Mouse (Mus musculus) left cerebral cortex, postnatal 14 days (tissue): Measurements from ENCODE around the gene Srpk2. TPM values are rescaled to one million over a fixed set of nuclear protein-coding genes. Genes with fewer than 3 reads are reported as not detected.
"Not testable (repeated sequence)": the region's sequence is repeated elsewhere in the genome, so short reads cannot be mapped to it uniquely, and the experiment has no call there.

ENCODE experiments used
- DNase-seq, 2 experiments: peaks; one replicate each; pipeline ENCODE4 v3.0.0; 2021 to 2022; ENCODE audit warnings: low spot score in 2 of 2, mixed read lengths in 1 of 2
- intact Hi-C: fragments of 180-260 bp; cut with DNase I; formaldehyde crosslinking; loops from one replicate; pipeline ENCODE4 v1.15.1; 2025
- total RNA-seq, 2 experiments: library from RNA; stranded (reverse); gene quantifications; 2 replicates each; pipeline ENCODE4 v1.2.3; 2021

The Srpk2 gene
- total RNA-seq, 2 experiments from 2014 or later, result 182 to 186 TPM

DNA sequence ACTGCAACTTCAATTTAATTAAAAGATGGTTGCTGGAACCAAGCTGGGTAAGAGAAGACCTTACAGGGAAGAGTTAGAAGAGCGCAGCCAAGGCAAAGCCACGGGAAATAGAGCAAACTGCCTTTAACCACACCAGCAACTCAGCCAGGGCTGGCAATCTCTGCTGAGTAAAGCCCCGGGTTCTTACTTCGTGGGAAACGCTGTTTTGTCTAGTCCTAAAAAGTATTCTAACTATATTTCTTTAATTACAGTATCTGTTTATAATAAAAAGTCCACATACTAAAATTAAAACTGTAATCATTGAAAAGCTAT is 67.4 kb downstream of the Srpk2 start:
- intact Hi-C loops, result loop anchor here (5.0 kb wide), 1 partner anchor 55 kb away; no protein-coding TSS in a partner anchor
- peak in 1 of 2 experiments; percentile 59 for DNase-seq

DNA sequence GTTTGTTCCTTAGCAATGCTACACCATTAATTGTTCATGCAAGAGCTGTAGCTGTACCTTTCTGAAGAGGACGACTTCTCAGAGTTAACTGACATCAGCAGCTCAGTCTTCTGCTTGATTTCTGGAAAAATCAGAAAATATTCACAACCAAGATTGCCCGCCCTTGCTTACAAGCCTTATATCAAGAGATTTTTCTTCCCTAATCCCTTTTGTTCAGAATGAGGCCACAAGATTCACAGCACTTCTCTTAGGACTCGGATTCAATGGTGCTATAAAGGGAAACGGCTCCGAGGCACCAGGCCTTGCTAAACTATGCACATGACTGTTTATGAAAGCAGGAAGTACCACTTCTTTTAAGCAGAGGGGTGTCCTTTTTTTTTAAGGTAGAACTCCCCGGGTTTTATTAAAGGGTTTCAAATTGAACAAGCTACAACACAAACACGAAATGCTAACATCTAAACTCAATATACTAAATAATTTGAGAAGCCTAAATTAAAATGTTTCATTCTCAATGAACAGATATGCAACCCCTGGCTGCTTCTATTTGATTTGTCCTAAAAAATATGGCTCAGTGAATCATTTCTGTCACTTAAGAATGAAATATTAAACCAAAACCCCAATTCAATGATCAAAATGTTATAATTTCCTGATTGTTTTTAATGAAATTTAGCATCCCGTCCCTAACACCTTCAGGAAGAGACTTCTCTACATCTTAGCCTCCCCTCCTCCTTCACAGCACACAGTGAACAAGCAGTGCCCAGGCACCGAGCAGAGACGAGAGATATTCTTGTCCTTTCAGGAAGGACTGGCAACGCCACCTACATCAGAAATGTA is 67.9 kb downstream of the Srpk2 start:
- intact Hi-C loops, result loop anchor here (5.0 kb wide), 1 partner anchor 54 kb away; no protein-coding TSS in a partner anchor
- peak; percentile 76 to 83 for DNase-seq

DNA sequence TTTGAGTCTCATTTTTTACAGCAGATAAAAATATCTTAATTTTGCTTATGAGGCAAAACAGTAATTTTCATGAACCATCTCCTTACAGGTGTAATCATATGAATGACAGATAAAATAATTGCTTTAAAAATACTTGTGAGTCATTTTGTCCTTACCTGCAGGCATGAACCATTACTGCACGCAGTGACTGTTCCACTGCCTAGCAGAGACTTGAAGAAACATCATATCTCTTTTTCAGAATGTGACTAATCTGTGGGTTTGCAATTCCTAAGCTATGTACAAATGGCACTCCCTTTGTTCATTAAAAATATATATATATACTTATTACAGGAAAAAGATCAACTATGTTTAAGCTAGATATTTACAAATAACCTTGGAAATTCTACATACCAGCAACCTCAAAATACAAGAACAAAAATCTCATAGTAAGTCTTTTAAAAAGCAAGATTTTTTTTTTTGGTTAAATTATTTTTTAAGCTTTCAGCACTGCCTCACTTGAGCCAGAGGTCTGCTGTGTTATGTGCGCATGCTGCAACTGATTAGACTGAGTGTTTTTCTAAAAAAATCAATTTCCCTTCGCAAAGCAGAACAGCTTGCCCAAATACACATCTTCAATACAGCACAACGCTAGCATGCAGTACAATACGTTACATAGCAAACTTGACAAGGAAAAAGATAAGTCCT is 68.7 kb downstream of the Srpk2 start:
- intact Hi-C loops, result loop anchor here (5.0 kb wide), 1 partner anchor 53 kb away; no protein-coding TSS in a partner anchor
- DNase-seq, result no peak

DNA sequence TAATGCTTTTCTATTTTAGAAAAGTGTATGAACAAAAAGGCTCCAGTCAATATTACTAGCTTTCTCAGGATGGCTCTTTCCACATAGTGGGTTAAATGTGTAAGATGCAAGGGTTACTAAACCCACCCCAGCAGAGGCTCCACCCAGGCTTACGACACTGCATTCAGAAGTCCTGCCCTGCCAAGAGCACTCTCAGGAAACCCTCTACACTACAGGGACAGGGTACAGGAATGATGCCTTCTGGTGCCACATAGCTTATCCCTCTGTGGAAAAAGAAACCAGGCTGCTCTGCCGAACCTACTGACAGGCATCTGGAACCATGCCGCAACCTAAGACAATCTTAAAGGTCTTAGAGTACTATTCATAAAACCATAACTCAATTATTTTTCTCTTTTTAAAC is 71.6 kb downstream of the Srpk2 start:
- DNase-seq, result no peak
- intact Hi-C loops, result loop anchor here (5.0 kb wide), 1 partner anchor 36 kb away; no protein-coding TSS in a partner anchor

DNA sequence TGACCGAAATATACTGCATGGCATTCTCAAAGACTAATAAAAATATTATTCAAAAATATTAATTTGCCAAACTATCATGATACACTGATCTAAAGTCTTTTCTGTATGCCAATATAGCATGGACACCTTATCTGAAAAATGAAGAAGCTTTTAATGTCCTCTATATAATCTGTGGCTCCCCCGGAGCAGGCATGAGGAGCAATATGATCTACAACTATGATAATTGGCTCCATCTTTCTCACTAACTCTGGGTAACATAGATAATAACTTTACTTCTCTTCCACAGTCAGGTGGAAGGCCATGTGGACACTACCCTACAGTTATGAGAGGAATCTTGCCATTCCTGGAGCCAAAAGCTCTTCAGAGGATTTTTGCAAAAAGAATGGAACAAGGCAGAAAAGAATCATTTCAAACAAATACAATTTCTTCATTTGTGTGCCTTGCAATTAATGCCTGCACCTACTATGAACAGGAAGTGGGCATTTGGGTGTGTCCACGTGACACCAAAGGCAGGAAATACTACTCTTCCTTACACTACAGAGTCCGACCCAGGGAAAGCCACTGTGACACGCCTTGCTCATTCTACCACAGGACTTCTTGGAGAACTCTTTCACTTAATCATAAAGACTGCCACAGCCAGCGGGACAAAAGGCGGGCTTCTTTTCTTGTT is 80.2 kb downstream of the Srpk2 start:
- DNase-seq, result no peak
- intact Hi-C loops, result no loop called here

DNA sequence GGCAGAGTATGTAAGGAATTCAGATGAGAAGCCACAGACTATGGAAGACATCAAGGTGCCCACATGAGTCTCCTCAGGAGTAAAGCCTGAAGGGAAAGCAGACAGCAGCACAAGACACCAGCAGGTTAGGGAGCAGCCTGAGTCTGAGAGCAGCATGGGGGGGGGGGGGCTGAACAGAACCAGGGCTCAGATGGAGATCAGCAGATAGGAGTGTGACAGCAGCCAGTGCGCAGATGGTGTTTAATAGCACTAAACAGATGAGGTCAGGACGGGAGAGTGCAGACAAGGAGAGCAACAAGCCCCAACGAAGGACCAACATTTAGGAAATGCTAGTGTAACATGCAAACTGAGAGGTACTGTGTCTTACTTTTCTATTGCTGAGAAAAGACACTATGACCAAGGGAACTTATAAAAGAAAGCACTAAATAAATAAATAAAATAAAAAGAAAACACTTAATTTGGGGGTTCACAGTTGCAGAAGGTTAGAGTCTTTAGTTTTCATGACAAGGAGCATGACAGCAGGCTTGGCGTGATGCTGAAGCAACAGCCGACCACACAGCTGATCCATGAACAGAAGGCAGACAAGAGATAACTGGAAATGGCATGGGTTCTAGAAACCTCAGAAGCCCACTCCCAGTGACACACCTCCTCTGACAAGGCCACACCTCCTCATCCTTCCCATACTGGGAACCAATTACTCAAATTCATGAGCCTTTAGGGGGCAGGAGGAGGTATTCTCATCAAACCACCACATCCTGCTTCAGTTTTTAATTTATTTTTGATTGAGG is 84.5 kb downstream of the Srpk2 start:
- DNase-seq, result no peak
- intact Hi-C loops, result no loop called here

DNA sequence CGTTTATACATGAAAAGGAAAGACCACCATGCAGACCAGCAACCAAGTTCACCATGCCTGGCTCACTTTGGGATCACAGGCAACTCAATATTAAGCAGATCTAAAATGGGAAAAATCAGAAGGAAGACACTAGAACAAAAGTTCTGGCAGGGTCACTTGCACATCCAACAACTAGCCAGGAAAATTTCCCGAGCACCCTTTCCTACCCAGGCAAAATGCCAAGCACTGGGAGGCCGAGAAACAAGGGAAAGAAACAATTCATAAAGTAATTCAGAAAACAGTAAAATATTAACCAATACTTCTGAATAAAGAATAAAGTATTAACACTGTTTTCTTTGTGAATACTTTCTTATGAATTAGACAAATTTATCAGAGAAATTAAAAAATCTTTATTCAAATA is 85.2 kb downstream of the Srpk2 start:
- no peak for DNase-seq
- intact Hi-C loops, result no loop called here

DNA sequence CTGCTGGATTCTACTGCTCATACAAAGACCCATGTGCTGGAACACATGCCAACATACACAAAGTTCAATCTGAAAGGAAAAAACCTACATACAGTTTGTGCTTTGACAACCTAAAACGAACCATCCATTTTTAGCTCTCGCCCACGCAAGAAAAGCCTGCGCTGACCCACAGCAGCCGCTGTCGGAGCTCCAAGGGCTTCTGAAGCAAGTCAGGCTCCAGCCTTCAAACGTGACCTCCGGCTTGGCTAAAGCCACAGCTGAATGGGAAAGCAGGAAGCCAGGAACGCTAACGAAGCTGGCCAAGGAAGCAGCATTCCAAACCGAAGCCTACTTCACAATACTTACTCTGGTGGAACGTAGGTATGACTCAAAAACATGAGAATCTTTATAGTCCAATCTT is 85.9 kb downstream of the Srpk2 start:
- intact Hi-C loops, result no loop called here
- peak in 1 of 2 experiments; percentile 57 for DNase-seq

DNA sequence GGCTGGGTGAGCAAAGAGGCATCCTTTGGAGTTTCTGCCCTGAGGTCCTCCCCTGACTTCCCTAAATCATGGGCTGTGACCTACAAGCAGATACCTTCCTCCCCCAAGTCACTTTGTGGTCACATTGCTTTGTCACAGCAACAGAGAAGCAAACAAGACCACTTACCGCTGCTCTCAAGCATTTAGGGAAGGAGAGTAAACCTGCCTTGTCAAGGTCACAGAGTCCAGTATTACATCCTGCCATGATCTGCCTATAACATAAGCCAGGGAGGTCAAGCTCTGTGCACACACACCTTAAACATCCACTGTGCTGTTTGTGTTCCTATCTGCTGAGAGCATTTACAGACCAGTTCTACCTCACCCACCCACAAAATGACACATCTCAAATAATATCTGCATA is 86.4 kb downstream of the Srpk2 start:
- intact Hi-C loops, result no loop called here
- DNase-seq, result no peak

DNA sequence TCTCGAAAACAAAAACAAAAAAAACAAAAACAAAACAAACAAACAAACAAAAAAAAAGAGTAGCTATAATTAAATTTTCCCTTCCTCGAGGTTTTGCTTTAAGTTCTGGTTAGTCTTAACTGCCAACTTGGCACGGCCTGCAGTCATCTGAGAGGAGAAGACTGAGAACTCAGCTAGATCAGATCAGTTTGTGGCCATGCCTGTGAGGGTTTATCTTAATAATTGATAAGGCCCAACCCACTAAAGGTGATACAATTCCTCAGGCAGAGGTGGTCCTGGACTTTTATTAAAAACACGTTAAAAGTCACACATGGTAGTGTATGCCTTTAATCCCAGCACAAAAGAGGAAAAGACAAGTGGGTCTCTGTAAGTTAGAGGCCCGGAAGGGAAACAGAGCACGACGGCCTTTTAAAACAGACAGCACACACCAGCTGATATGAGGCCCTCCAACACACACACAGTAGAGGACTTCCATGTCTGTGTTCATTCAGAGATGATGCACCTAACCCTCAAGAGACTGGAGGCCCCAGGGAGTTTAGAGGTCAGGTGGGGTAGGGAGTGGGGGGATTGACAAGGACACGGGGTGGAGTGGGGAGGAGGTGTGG is 87.1 kb downstream of the Srpk2 start:
- no peak for DNase-seq
- intact Hi-C loops, result no loop called here

DNA sequence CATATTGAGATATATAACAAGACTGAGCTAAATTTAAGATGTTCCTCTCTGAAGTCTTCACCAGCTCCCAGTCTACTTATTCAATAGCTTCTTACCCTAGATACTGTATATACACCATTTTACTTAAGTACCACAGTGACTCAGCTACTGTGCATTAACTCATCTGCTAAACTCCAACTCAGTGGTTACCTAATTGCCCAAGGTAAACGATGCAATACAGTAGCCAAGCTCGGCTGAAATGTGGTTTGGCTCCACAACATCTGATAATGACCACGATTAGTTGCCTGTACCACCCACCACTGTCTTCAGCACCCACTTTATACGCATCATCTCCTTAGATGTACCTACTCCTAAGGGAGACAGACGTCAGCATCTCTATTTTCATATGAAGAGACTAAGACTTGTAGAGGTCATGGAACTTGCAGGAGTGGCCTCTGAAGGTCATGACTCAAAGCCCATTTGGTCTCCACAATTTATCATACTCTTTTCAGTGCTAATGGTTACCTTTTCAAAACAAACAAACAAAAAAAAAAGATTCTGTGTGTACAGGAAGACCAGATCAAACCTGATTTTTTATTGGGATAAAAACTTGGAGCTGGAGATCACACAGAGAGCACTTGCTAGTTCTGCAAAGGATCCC is 88.0 kb downstream of the Srpk2 start:
- intact Hi-C loops, result no loop called here

DNA sequence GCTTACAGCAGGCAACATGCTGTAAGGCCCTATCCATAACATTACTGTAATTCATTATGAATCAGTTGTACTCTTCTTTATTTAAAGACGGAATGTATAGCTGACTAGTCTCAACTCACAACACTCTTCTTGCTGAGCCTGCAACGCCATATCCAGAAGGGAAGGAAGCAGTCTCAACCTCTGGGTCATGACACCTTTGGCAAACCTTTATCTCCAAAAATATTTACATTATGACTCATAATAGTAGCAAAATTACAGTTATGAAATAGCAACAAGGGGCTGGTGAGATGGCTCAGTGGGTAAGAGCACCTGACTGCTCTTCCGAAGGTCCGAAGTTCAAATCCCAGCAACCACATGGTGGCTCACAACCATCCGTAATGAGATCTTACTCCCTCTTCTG is 94.1 kb downstream of the Srpk2 start:
- DNase-seq, intact Hi-C loops: not testable (repeated sequence)

More for the DNA sequence above, 88.0 kb downstream of the Srpk2 start:
- no peak for DNase-seq

DNA sequence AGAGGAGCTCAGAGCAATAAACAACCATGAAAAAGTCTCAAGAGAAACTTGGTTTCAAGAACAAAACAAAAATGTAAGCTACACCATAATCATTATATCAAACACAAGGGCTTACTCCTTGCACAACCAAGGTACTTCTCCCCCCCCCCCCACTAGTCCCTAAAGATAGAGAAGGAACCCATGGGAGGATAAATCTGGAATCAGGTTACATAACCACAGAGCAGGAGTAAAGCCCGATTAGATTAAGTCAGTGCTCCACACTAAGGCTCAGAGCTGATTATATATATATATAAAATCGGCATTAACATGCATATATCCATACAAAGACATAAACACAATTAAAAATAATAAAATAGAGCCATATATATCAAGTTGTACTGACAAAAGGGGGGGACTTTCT is 96.8 kb downstream of the Srpk2 start:
- DNase-seq, result no peak
- intact Hi-C loops, result no loop called here

DNA sequence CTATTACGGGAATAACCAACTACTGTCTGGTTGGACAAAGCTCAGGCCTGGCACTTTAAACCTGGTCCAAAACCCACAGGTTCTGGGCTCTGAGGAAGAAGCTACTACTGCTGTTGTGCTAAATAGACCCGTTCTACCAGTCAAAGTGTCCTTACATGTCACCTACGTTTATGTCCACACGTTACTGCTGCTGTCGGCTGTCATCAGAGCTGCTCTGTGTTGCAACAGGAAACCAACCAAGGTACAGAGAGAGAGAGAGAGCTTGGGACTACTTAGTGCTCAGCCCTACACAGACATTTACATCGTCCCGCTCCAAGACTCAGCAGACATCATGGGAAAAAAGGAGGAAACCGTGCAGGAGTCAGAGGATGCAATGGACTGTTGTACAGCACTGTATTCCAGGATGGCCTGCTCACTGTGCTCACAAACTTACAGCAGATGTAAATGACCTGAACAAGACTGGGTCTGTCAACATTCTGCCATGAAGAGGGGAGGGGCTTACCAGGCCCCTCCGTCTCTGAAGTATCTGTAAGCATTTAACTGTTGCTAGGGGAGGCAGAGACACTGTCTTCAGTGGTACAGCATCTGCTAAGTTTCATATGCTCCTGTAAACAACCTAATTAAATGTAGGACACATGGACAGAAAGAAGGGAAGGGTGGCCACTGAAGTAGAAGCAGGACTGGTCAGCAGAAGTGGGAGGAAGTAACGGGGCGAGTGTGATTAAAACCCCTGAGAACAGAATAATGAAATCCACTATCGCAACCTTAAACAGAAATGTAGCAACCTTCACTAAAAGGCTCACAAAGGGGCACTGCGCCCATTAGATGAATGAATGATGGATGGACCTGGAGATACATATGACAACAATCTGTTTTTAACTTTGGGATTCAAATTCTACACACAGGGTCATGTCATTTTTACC is 97.6 kb downstream of the Srpk2 start:
- intact Hi-C loops, result no loop called here
- DNase-seq, result no peak

DNA sequence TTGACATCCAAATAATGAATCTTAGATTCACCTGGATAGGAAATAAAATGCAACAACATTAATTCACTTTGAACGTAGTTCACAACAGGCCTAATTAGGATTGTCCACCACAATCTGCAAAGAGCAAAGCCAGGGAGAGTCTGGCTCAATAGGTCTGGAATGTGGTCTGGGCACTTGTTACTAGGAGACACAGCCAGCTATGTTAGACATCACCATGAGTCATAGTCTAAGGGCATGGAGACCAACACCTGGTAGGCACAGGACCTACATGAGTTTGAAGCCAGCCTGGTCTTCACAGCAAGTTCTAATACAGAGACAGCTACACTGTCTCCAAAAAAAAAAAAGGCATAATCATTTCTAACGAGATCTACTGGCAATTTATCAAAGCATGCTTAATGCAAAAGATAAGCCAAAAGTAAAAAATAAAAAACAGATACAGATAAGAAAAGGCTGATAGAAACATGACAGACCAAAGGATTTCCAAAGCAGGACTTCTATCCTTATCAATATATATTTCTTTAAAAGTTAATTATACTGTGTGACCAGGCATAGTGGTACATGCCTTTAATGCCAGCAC is 102.8 kb downstream of the Srpk2 start:
- no peak for DNase-seq
- intact Hi-C loops, result no loop called here

DNA sequence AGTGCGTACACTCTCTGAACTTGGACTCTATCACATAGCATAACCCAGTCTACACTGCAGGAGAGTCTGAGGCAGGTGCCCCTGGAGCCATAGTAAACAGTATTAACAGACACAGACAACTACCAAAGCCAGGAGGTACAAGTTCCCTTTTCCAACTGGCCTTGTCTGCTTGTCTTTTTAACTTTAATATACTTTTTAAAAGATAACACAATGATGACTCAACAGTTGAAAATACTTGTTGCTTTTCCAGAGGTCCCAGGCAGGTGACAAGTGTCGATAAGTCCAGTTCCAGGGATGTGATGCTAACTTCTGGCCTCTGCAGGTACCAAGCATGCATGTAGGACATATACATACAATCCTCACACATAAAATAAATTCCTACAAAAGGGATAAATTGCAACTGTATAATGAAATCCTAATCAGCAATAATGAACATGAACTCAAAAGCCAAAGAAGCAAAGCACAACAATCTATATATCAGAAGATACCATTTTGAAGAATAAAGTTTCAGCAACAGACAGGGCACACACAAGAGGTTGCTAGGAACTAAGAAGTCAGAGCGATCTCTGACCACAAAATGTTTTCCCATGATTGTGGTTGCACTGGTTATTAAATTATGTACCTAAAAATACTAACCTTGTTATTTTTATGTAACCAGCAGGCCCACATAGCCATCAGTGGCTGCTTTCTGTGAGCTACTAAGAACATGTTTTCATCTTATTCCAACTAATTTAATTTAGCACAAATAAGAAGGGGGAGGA is 105.1 kb downstream of the Srpk2 start:
- DNase-seq, result no peak
- intact Hi-C loops, result loop anchor here (5.0 kb wide), 1 partner anchor 33 kb away; no protein-coding TSS in a partner anchor
